Mouse (Mus musculus): ENCODE data around the gene Rnf215. TPM values are rescaled to one million over a fixed set of nuclear protein-coding genes. Genes with fewer than 3 reads are reported as not detected.
"Not testable (repeated sequence)": the region's sequence is repeated elsewhere in the genome, so short reads cannot be mapped to it uniquely, and the experiment has no call there.

The Rnf215 gene
- polyA plus RNA-seq, 1 experiment from 2014 or later = 42.7 TPM

DNA sequence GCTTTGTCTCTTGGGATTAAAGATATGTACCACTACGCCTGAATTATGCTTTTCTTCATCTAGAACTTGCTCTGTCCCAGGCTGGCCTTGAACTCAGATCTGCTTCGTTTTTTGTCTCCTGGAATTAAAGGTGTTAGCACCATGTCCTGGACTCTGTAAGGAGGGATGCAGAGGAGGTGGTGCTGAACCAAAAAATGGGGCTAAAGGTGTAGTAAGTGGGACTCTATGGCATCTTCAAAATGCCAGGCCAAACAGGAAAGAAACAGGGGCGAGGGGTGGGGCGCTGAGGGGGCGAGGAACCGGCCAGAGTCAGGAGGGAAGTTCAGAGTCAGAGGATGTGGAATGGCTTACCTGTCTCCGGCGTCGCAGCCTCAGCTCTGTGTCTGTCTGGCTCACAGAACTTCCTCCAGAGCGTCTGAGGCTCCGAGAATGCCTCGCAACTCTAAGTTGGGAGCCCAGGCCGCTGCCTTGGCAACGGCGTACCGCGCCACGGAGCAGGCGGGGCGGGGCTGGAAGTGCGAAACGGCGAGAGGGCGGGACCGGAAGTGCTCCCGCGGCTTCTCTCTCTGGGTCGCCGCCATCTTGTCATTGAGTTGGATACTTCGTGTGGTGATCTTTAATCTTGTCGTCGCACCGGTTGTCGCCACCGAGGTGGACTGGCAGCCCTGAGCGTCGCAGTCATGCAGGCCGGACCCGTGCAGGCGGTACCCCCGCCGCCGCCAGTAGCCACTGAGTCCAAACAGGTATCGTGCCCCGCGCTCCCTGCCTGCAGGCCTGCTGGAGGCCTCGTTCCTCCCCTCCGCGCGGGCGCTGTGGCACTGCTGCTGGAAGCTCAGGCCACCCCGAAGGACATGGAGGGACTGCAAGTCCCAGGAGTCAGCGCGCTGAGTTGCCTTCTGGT lies 25.1 kb downstream of the Rnf215 start, which contains the start of the genes Ccdc157 and Sf3a1:
TSS of gene Ccdc157 (minus strand) at position 486 of the 901 bp plus-strand sequence.
TSS of gene Sf3a1 (plus strand) at position 543 of the 901 bp plus-strand sequence.
- H3K4me1 ChIP-seq = peaks cover 35% of the 10 kb centered on the region

DNA sequence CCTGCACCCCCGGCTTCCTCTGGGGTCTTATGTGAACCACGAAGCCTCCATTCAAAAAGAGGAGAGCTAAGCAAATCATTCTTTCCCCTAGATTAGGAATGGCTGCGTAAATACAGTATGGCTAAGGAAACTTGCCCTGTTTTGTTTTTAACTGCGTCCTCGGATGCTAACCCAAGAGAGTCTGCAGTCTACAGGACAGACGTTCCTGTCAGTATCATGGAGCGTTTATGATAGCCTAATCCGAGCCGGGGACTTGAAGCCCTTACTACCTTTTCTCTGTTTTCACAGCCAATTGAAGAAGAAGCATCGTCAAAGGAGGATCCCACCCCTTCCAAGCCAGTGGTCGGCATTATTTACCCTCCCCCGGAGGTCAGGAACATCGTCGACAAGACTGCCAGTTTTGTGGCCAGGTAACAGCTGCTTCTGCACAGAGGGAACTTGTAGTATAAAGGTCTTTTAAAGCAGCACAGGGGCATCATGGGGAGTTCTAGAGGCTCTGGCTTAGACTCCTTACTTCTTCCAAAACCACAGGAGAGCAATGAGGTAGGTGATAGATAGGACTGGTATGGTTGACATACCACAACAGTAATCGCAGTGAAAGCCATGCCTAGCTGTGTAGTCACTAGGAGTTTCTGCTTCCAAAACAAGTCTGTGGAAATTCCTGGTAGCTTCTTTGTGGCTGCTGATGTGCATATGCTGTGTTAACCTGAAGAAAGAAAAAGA lies 25.9 kb downstream of the Rnf215 start:
- H3K9ac ChIP-seq = peak overlapping the region; percentile 86
- peak overlapping the region; percentile 95 for H3K27ac ChIP-seq
- 8% methylated on average over 15 of the region's 15 CpGs for WGBS
- H3K4me2 ChIP-seq (replicated peaks) = peak overlapping the region; percentile 96
- H3K27me3 ChIP-seq = no peaks in the 10 kb centered on the region
- H3K4me1 ChIP-seq = peaks cover 35% of the 10 kb centered on the region
- peaks cover 47% of the 10 kb centered on the region for H3K36me3 ChIP-seq
- no peak for ATAC-seq (ENCODE audit: low FRiP score)
- H3K4me3 ChIP-seq = peak overlapping the region; percentile 91
- H3K9me3 ChIP-seq (replicated peaks) = no peaks in the 10 kb centered on the region

More for the DNA sequence above, 25.1 kb downstream of the Rnf215 start, which contains the start of the genes Ccdc157 and Sf3a1:
- Histone ChIP-seq H3K27ac (peak within 1 kb of the TSS; percentile 95), H3K9me3 (replicated peaks) (no peaks in the 10 kb centered on the region), H3K4me2 (replicated peaks) (peak within 1 kb of the TSS; percentile 96), H3K4me3 (peak within 1 kb of the TSS; percentile 91), H3K36me3 (peaks cover 38% of the 10 kb centered on the region), H3K27me3 (no peaks in the 10 kb centered on the region), H3K9ac (peak within 1 kb of the TSS; percentile 86)
- 2% methylated on average over 54 of the region's 54 CpGs for WGBS
- ATAC-seq (ENCODE audit: low FRiP score) = peak; percentile 98

DNA sequence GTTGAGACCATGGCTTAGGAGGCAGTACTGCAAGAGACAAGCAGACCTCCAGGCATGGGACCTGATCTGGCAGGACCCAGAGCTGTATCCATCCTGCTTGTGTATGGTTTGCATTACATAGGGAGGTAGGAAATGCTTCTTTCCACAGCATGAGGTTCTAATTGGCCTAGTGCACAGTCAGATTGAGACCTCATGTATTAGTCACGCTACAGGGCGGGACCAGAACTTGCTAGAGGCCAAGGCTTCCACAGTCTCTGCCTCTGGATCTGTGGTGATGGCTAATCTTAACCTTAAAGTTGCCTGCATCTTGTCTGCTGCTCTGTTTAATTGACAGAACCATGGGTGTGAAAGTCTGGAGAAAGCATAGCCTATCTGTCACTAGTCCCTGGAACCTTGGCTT lies 29.7 kb downstream of the Rnf215 start:
- no peak overlapping the region for H3K4me3 ChIP-seq
- no peaks in the 10 kb centered on the region for H3K27me3 ChIP-seq
- no peak for ATAC-seq (ENCODE audit: low FRiP score)
- H3K4me2 ChIP-seq (replicated peaks) = no peak overlapping the region
- 79% methylated on average over 2 of the region's 2 CpGs for WGBS
- peaks cover 26% of the 10 kb centered on the region for H3K4me1 ChIP-seq
- no peak overlapping the region for H3K9ac ChIP-seq
- no peak overlapping the region for H3K27ac ChIP-seq
- H3K36me3 ChIP-seq = peaks cover 84% of the 10 kb centered on the region
- H3K9me3 ChIP-seq (replicated peaks) = no peaks in the 10 kb centered on the region

DNA sequence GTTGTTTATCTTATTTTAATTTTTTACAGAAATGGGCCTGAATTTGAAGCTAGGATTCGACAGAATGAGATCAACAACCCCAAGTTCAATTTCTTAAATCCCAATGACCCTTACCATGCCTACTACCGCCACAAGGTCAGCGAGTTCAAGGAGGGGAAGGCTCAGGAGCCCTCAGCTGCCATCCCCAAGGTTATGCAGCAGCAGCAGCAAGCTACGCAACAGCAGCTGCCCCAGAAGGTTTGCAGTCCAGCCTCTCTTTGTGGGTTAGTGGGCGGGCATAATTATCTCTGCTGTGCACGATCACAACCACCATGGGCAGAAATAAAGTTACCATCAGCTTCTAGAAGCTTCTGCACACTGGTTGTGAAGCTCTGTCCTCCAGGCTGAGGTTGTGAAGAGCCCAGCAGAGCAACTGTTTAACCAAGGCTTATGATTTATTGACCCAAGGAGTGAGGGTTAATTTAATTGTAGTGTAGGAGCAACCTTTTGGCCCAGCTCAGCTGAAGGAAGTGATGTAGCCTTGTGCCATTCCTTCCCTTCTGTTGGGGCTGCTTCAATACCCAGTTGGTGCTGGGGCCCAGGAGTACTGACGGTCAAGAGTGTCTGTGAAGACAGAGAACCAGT lies 31.6 kb downstream of the Rnf215 start:
- peaks cover 99% of the 10 kb centered on the region for H3K36me3 ChIP-seq
- no peak overlapping the region for H3K27ac ChIP-seq

DNA sequence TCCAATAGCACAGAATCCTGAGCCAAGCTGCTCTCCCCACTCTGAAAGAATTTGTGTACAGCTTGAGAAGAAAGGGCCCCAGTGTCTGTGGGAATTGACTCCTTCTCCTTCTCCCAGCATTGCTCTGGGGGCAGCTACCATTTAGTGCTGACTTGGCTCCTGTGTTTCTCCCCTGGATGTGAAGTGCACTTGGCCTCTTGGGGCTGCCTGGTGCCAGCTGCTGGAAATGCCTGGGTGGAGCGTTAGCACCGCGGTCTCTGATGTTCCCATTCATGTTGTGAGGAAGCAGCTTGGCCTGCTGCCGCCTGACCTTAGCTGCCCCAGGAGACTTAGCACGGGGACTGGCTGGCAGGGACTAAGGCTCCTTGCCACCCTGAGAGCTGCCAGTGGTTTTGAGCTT lies 39.6 kb downstream of the Rnf215 start:
- no peaks in the 10 kb centered on the region for H3K27me3 ChIP-seq
- ATAC-seq (ENCODE audit: low FRiP score) = no peak
- H3K4me3 ChIP-seq = no peak overlapping the region
- H3K27ac ChIP-seq = no peak overlapping the region
- no peaks in the 10 kb centered on the region for H3K4me1 ChIP-seq
- H3K4me2 ChIP-seq (replicated peaks) = no peak overlapping the region
- 86% methylated on average over 5 of the region's 5 CpGs for WGBS
- H3K9me3 ChIP-seq (replicated peaks) = no peaks in the 10 kb centered on the region
- H3K9ac ChIP-seq = no peak overlapping the region
- peaks cover 100% of the 10 kb centered on the region for H3K36me3 ChIP-seq

More for the DNA sequence above, 31.6 kb downstream of the Rnf215 start:
- Histone ChIP-seq H3K9ac (no peak overlapping the region), H3K4me3 (no peak overlapping the region), H3K4me2 (replicated peaks) (no peak overlapping the region), H3K9me3 (replicated peaks) (no peaks in the 10 kb centered on the region), H3K4me1 (peaks cover 17% of the 10 kb centered on the region), H3K27me3 (no peaks in the 10 kb centered on the region)
- no peak for ATAC-seq (ENCODE audit: low FRiP score)
- WGBS = 96% methylated on average over 7 of the region's 7 CpGs

DNA sequence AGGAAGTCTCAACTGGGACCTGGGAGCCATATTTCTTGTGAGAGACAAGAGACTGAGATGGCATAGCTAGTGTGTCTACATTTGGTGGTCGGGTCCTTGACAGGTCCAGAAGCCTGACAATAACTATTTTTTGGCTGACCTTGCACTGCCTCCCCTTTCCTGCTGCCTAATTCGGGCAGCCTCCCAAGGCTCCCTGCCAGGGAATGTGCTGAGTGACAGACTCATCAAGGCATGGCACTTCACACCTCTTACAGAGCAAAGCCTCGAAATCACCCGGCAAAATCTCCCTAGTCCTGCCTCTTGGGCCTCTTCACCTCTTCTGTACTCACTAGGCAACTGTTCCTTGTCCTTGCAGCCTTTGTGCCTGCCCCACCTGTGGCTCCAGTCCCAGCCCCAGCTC lies 42.7 kb downstream of the Rnf215 start:
- Histone ChIP-seq H3K9ac (no peak overlapping the region), H3K4me1 (no peaks in the 10 kb centered on the region), H3K27ac (no peak overlapping the region), H3K27me3 (no peaks in the 10 kb centered on the region), H3K36me3 (peaks cover 99% of the 10 kb centered on the region), H3K4me3 (no peak overlapping the region), H3K4me2 (replicated peaks) (no peak overlapping the region), H3K9me3 (replicated peaks) (no peaks in the 10 kb centered on the region)
- WGBS = 87% methylated on average over 4 of the region's 4 CpGs
- ATAC-seq (ENCODE audit: low FRiP score) = no peak

DNA sequence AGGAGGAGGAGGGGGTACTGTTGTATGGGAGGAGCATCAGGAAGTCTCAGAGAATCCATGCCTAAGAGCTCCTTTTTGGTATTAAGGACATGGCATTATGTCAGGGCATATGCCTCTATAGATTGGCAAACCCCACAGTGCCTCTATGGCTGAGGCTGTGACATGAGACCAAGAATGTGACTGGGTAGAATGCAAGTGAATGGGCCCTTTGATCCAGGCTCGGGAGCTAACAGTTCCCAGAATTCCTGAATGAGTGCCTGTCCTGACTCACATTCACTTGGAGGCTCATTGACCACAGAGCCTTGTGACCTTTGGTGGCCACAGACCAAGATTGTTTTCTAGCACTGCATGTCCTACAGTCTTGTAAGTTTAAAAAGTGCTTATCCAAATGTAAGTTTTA lies 47.1 kb downstream of the Rnf215 start:
- no peaks in the 10 kb centered on the region for H3K27me3 ChIP-seq
- no peak overlapping the region for H3K27ac ChIP-seq
- peaks cover 61% of the 10 kb centered on the region for H3K36me3 ChIP-seq
- H3K4me2 ChIP-seq (replicated peaks) = no peak overlapping the region
- peaks cover under 1% of the 10 kb centered on the region for H3K4me1 ChIP-seq
- WGBS = 14% methylated on average over 1 of the region's 1 CpGs
- H3K9ac ChIP-seq = no peak overlapping the region
- no peak overlapping the region for H3K4me3 ChIP-seq
- ATAC-seq (ENCODE audit: low FRiP score) = no peak
- H3K9me3 ChIP-seq (replicated peaks) = no peaks in the 10 kb centered on the region

DNA sequence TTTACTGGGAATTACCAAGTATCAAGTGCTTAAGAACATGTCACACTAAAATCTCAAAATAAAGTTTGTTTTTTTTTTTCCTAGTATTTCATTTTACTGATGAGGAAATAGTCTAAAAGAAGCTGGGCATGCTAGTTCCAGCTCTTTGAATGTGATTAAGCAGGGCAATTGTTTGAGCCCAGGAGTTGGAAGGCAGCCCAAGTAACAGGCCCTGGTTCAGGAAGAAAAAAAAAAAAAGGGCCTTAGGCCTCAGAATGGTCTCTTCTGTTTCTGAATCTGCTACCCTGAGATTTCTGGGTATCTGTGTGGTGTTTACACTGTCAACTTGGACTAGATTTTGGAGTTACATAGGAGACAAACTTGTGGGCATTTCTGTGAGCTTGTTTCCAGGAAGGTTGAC lies 48.5 kb downstream of the Rnf215 start:
- H3K4me2 ChIP-seq (replicated peaks) = no peak overlapping the region
- no peaks in the 10 kb centered on the region for H3K27me3 ChIP-seq
- peaks cover 11% of the 10 kb centered on the region for H3K4me1 ChIP-seq
- no peak overlapping the region for H3K4me3 ChIP-seq
- no peaks in the 10 kb centered on the region for H3K9me3 ChIP-seq (replicated peaks)
- H3K36me3 ChIP-seq = peaks cover 46% of the 10 kb centered on the region
- H3K9ac ChIP-seq = no peak overlapping the region
- H3K27ac ChIP-seq = no peak overlapping the region; the same call in 1 of the 2 replicates
- no peak for ATAC-seq (ENCODE audit: low FRiP score)

DNA sequence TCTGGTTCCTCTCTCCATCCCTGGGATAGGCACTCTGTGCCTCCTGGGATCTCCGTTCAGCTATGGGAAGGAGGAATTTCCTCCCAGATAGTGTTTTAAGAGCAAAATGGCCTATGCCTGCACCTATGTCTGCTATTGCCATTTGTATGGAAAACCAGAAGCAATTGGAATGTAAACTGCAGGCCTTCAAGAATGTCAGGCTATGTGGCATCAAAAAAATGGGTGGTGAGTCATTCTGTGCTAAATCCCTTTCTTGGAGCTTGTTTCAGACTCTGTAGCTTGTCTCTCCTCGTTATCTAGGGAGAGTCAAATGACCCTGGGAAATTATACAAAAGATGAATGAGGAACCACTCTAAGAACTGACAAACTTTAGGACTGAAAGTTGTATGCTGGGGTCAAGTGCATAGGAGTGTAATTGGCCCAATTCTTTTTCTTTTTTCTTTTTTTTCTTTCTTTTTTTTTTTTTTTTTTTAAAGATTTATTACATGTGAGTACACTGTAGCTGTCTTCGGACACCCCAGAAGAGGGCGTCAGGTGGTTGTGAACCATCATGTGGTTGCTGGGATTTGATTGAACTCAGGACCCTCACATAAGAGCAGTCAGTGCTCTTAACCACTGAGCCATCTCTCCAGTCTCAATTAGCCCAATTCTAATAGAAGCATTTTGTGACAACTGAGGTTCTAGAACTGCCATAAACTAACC lies 49.4 kb downstream of the Rnf215 start:
- no peaks in the 10 kb centered on the region for H3K9me3 ChIP-seq (replicated peaks)
- H3K4me2 ChIP-seq (replicated peaks) = no peak overlapping the region
- peaks cover 11% of the 10 kb centered on the region for H3K4me1 ChIP-seq
- H3K27me3 ChIP-seq = no peaks in the 10 kb centered on the region
- H3K36me3 ChIP-seq = peaks cover 37% of the 10 kb centered on the region
- no peak overlapping the region for H3K27ac ChIP-seq
- H3K9ac ChIP-seq = no peak overlapping the region
- WGBS = 78% methylated on average over 4 of the region's 4 CpGs
- H3K4me3 ChIP-seq = no peak overlapping the region
- no peak for ATAC-seq (ENCODE audit: low FRiP score)

DNA sequence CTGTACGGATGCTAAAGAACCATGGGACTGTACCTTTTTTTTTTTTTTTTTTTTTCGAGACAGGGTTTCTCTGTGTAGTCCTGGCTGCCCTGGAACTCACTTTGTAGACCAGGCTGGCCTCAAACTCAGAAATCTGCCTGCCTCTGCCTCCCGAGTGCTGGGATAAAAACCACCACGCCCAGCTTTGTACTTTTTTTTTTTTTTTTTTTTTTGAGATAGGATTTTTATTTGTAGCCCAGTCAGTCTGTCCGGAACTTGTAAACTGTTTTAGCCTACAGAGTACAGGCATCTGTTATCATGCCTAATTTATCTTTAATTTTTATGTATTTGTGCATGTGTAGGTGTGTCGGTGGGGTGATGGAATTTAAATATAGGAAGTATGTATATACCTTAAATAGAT lies 50.5 kb downstream of the Rnf215 start:
- not testable (repeated sequence) for ATAC-seq (ENCODE audit: low FRiP score); H3K4me2 ChIP-seq (replicated peaks); H3K27ac ChIP-seq; H3K9me3 ChIP-seq (replicated peaks); H3K9ac ChIP-seq; H3K27me3 ChIP-seq; H3K4me3 ChIP-seq
- Histone ChIP-seq H3K36me3 (peaks cover 27% of the 10 kb centered on the region), H3K4me1 (peaks cover 14% of the 10 kb centered on the region)
- 96% methylated on average over 6 of the region's 6 CpGs for WGBS

DNA sequence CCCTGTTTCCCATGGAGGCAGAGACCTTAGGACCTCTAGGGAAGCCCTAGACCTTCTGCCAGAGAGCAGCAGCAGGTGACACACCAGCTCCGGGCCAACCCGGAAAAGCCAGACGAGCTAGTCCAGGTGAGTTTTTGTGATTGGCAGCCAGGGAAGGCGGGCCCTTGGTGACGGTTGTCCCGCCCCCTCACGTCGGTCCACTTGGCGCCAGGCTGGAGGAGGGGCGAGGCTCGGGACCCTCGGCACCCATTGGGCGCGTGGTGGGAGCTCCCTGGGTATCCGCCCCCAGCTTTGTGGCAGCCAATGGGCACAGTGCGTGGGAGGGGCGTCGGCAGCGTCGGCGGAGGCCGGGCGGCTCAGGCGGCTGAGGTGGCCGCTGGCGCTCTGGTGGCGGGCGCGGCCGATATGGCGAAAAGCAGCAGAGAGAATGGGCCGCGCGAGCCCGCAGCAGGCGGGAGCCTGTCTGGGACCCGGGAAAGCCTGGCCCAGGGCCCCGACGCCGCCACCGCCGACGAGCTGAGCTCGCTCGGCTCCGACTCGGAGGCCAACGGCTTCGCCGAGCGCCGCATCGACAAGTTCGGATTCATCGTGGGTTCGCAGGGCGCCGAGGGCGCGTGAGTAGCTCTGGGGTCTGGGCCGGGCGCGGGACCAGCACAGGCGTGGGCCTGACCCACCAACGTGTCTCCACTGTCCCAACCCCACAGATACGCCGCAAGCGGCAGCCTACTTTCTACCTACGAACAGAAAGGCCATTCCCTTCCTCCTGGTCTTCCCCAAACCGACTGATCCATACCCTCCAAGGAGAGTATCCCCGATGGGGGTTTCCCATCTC lies 51.7 kb downstream of the Rnf215 start, which contains the start of gene Tbc1d10a:
TSS of gene Tbc1d10a (plus strand) at position 304 of the 832 bp plus-strand sequence.
- H3K4me3 ChIP-seq = peak within 1 kb of the TSS; percentile 82
- ATAC-seq (ENCODE audit: low FRiP score) = peak; percentile 99
- peaks cover 14% of the 10 kb centered on the region for H3K36me3 ChIP-seq
- peak within 1 kb of the TSS; percentile 86 for H3K9ac ChIP-seq
- H3K27ac ChIP-seq = peak within 1 kb of the TSS; percentile 75
- peaks cover 17% of the 10 kb centered on the region for H3K4me1 ChIP-seq
- 1% methylated on average over 68 of the region's 71 CpGs for WGBS
- no peaks in the 10 kb centered on the region for H3K27me3 ChIP-seq
- H3K9me3 ChIP-seq (replicated peaks) = no peaks in the 10 kb centered on the region
- H3K4me2 ChIP-seq (replicated peaks) = peak within 1 kb of the TSS; percentile 89
